Mouse (Mus musculus) c-Kit-positive CD71-negative TER-119-negative erythroid progenitor cells, embryonic 14.5 days (primary cell): ENCODE measurements around the gene Cinp.

Source experiments
- DNase-seq: peaks from one replicate; pipeline ENCODE4 v3.0.0-alpha.2; 2013; ENCODE audit warnings: low read depth

Cinp gene

DNA sequence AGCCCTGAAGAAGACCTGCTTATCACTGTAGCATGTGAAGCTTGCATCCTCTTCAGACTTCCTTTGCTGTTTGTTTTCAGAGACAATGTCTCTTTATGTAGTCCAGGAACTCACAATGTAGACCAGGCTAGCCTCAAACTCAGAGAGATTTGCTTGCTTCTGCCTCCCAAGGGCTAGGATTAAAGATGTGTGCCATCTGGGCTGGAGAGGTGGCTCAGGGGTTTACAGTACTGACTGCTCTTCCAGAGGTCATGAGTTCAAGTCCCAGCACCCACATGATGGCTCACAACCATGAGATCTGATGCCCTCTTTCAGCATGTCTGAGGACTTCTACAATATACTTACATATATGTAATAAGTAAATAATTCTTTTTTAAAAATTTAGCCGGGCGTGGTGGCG is 53.8 kb downstream of the Cinp start:
- no peak for DNase-seq

- no peak for DNase-seq
Measured at GRCm38 (mm10) chr12:110830293-110831024, 58.5 kb downstream of the Cinp start.

- DNase-seq, result no peak
Measured at GRCm38 (mm10) chr12:110828908-110829307, 60.0 kb downstream of the Cinp start.
